ENCODE assay signal across 2 mouse cellular contexts in the genomic region with DNA sequence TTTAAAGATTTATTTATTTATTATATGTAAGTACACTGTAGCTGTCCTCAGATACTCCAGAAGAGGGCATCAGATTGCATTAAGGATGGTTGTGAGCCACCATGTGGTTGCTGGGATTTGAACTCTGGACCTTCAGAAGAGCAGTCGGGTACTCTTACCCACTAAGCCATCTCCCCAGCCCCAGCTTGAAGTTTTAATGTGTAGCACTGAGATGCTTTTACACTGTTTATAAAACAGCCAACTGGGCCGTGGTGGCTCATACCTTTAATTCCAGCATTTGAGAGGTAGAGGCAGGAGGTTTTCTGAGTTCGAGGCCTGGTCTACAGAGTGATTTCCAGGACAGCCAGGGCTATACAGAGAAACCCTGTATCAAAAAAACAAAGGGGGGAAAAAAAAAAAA. TPM values are rescaled to one million over a fixed set of nuclear protein-coding genes. Genes with fewer than 3 reads are reported as not detected.
"Had no signal": no experiment of that assay in that cellular context is flagged by ENCODE, and none has a peak within 500 bp of the region (broad histone marks: within the 10 kb centered on the region; RNA-seq: fewer than 3 reads in every experiment).

No protein-coding gene starts in this region.

RNA-seq across cellular contexts. Expression of gene Zfp786, which starts 27.1 kb away (rescaled TPM):
- total RNA-seq: megakaryocyte, adult 5-6 weeks; monocyte, adult 5-6 weeks had no signal
